Mouse (Mus musculus) heart, postnatal 0 days (tissue): ENCODE results near the gene Lcp2.

Experiments used
- CTCF ChIP-seq: IDR thresholded peaks from 2 replicates; pipeline ENCODE4 v1.5.1; 2016; ENCODE audit warnings: antibody characterized with exemption, control low read depth, low read depth
- EP300 ChIP-seq: IDR thresholded peaks from 2 replicates; pipeline ENCODE4 v1.6.1; 2016; ENCODE audit warnings: antibody characterized with exemption, low read depth

DNA sequence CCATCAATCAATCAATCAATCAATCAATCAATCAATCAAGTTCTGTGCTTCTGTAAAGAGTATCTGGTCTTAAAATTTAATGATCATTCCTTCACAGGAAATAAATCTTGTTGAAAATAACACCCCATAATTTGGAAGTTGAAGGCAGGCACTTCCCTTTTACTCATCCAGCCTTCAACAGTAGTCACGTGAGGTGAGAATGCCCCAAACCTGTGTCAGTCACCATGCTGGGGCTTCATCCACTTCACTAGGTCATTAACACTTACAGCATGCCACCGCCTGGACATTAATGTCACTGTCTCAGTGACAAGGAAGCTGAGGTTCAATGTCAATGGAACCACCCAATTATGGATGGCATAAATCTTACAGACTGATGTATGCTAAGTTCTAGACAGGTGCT, 81.7 kb downstream of the Lcp2 start:
- TF ChIP-seq EP300 (no peak), CTCF (no peak)
